Mouse (Mus musculus): ENCODE measurements at regions not wholly inside any gene's neighbourhood (a gene's known extent, or its start where the extent isn't known, plus 50 kb on each side); places are given as distances from the start of the nearest gene placed in this dataset.

GRCm38 (mm10) chr2:61138998-61139631 lies 176.1 kb upstream of the Rbms1 start:
- TF ChIP-seq CTCF (IDR thresholded peaks at IDR 0.05; ENCODE audit: low read depth, low read length) (no peak), POLR2A (IDR thresholded peaks at IDR 0.05; ENCODE audit: insufficient read depth, low read length) (no peak), EP300 (IDR thresholded peaks at IDR 0.05; ENCODE audit: insufficient read depth, low read depth, low read length) (no peak)

Data from ES-Bruce4 (cell line).